Mouse (Mus musculus): Measurements from ENCODE around the gene Trim11.
A peak's percentile ranks its signal among the peaks of the same experiment; 100 is the strongest.
"Not testable (repeated sequence)": the region's sequence is repeated elsewhere in the genome, so short reads cannot be mapped to it uniquely, and the experiment has no call there.

Gene Trim11

DNA sequence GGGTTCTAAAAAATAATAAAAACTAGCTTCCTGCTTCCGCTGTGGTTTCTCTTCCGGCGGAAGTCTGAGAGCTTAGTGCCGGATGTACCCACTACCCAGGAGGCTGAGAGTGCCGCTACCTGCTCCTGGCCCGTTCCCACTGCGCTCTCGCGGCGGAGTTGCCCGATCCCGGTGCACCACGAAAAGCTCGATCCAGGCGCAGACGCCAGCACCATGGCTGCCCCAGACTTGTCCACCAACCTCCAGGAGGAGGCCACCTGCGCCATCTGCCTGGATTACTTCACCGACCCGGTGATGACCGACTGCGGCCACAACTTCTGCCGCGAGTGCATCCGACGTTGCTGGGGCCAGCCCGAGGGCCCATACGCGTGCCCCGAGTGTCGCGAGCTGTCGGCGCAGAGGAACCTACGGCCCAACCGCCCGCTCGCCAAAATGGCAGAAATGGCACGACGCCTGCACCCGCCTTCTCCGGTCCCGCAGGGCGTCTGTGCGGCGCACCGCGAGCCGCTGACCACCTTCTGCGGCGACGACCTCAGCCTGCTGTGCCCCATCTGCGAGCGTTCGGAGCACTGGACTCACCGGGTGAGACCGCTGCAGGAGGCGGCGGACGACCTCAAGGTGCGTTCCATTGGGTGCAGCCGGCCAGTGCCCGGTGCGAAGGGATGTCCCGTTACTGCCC lies at the start of gene Trim11:
TSS of gene Trim11 (plus strand) at position 67 of the 679 bp plus-strand sequence.
- peak; percentile 68 for DNase-seq (ENCODE audit: low spot score)

GRCm38 (mm10) chr11:58929055-58929454 lies 48.8 kb upstream of the Trim11 start:
- DNase-seq (ENCODE audit: low spot score), result no peak

GRCm38 (mm10) chr11:58929641-58930040 lies 48.3 kb upstream of the Trim11 start:
- DNase-seq (ENCODE audit: low spot score), result no peak

DNA sequence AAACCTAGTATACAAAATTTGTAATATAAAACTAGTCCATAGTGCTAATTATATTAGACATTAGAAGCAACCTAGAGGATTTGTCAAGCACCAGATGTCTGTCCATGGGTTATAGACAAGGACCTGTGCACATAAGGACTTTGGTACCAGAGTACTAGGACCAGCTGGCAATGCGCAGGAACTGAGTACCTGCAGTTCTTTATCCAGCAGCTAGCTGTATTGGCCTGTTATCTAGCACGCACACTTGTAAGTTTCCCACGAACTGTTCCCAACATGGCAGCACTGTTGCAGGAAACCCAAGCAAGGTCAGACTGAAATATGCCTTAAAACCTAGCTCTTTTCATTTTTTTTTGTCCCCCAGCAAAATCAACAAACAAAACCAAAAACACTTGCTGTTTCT lies 47.6 kb upstream of the Trim11 start:
- no peak for DNase-seq (ENCODE audit: low spot score)

- DNase-seq (ENCODE audit: low spot score), result no peak
Observed at GRCm38 (mm10) chr11:58931576-58931975, 46.3 kb upstream of the Trim11 start.

DNA sequence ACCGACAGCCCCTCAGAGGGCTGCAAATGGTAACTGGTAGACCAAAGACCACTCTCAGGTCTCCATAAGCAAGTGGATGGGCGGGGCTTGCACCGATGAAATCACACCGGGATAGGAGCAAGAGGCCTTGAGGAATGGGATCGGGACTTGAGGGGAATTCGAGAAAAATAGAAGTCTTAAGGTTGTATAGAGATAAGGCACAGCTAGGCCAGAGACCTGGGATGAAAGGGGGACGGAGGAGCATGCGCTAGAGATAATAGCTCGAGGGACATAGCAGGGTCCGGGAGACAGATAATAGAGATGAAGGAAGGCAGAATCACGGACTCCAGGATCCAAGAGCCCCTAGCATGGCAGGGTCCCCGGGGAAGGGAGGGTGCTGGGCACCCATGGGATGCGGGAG lies 40.0 kb upstream of the Trim11 start:
- DNase-seq (ENCODE audit: low spot score), result no peak

GRCm38 (mm10) chr11:58938322-58939087 lies 39.4 kb upstream of the Trim11 start, which contains the start of gene Rnf187:
Rnf187 (minus strand) TSS chr11:58938916.
- DNase-seq (ENCODE audit: low spot score), result peak; percentile 93

DNA sequence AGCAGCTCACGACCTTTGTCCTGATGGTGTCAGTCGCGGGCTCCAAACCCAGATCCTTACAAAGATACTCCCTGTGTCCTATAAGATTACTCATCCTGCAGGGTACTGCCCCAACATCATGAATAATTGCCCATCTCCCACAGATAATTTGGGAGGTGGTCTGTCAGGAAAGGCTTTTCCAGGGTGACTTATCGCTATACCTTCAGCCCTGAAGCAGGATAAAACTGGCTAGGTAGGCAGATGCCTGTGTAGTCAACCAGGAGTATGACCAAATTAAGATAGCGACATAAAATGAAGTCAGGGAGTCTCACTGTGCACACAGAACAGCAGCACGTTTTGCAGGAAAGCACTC lies 38.8 kb upstream of the Trim11 start:
- no peak for DNase-seq (ENCODE audit: low spot score)

DNA sequence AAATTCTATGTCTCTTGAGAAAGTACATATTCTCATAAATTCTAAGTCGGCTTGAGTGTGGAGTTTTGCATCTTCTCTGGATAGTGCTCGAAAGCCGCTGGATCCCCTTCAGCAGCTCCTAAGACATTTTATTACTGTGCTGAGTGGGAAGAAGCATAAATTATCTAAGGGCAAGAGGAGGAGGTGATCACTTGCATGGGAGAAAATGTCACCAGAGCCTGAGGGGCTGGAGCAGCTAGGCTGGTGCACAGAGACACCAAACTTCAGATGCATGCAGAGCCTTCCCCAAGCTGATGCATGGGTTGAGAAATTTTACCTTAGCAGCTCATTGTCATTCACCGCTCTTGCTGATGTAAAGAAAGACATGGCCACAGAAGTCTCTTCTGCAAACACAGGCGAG lies 33.8 kb upstream of the Trim11 start:
- no peak for DNase-seq (ENCODE audit: low spot score)

- DNase-seq (ENCODE audit: low spot score), result no peak
Observed at GRCm38 (mm10) chr11:58947306-58947705, 30.6 kb upstream of the Trim11 start.

GRCm38 (mm10) chr11:58947798-58948528 lies 29.9 kb upstream of the Trim11 start:
- no peak for DNase-seq (ENCODE audit: low spot score)

DNA sequence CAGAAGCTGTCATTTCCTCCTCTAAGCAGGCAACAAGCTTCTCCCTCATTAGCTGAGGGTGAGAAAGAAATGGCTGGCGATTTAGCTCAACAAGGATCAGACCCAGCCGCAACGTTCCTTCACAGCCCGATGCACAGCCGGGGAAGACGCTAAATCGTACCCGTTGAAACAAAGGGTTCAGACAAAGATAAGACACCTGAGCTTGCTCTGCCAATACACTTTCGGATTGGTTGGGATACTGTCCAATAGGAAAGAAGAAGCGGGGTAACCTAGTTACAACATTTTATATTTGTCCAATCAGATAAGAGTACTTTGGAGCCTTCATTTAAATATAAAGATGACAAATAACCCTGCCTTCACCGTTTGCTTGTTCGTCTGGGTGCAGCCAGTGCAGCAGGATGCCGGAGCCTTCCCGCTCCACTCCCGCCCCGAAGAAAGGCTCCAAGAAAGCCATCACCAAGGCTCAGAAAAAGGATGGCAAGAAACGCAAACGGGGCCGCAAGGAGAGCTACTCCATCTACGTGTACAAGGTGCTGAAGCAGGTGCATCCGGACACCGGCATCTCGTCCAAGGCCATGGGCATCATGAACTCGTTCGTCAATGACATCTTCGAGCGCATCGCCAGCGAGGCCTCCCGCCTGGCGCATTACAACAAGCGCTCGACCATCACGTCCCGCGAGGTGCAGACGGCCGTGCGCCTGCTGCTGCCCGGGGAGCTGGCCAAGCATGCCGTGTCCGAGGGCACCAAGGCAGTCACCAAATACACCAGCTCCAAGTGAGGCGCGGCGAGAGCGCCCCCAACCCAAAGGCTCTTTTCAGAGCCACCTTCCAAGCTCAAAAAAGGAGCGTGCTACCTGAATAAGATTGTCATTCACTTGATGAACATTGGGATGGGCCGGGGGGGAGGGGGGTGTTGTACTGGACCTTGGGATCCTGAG lies 29.1 kb upstream of the Trim11 start, which contains the start of gene Hist3h2ba:
TSS of gene Hist3h2ba (plus strand) at position 379 of the 938 bp plus-strand sequence.
- DNase-seq (ENCODE audit: low spot score), result no peak

DNA sequence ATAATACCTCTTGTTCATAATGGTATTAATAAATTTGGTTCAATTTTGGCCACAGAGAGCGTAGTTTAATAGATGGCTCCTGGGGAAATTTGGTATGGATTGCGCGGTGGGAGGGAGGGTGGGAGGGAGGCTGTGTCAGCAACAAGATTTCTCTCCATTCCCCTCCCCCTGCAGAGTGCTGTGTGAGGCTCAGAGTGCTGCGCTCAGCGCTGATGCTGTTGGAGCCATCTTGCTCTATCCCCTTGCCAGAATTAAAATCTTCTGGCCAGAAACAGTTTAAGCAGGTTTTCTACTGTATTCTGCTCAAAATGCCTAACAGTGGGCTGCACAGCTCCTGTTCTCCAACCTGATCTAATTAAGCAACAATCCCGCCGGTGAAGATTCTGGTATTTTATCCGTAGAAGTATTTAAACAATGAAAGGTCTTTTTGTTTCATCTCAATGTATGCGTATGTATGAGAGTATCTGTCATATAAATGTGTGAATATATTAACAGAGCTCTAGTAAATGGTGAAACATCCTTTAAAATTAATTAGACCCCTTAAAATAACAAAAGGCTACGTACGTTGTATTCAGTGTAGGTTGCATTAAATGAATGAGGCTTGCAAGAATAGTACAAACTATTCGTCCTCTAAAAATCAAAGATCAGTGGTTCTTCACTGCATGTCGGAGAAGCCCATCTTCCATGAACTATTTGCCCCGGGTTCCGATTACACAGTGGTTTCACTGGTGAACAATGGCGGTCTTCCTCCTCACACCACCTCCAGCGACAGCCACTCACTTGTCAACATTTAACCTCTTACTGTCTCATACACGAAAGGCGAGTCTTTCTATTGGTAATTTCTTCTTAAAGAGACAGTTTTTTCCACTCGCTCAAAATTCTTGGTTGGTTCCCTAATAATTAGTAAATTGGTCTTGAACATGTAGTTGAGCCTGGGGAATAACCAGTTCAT lies 28.1 kb upstream of the Trim11 start:
- no peak for DNase-seq (ENCODE audit: low spot score)

DNA sequence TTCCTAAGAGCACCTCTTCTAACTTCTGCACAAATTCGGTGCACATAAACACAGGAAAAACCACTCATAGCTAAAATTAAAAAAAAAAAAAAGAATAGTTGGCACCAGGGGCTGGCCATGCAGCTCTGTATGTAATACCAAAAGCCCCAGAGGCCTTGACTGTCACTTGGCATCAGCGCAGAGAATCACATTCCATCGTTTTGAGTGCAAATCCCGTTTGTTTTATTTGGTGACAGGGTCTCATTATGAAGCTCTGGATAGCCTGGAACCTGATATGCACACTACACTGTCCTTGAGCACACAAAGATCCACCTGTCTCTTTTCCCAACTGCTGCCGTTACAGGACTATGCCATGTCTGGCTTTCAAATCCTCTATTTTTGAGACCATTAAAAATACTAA lies 26.7 kb upstream of the Trim11 start:
- DNase-seq (ENCODE audit: low spot score), result no peak

GRCm38 (mm10) chr11:58953351-58954169 lies 24.3 kb upstream of the Trim11 start:
- DNase-seq (ENCODE audit: low spot score), result peak; percentile 53

- not testable (repeated sequence) for DNase-seq (ENCODE audit: low spot score)
Observed at GRCm38 (mm10) chr11:58954170-58954419, 23.8 kb upstream of the Trim11 start.

DNA sequence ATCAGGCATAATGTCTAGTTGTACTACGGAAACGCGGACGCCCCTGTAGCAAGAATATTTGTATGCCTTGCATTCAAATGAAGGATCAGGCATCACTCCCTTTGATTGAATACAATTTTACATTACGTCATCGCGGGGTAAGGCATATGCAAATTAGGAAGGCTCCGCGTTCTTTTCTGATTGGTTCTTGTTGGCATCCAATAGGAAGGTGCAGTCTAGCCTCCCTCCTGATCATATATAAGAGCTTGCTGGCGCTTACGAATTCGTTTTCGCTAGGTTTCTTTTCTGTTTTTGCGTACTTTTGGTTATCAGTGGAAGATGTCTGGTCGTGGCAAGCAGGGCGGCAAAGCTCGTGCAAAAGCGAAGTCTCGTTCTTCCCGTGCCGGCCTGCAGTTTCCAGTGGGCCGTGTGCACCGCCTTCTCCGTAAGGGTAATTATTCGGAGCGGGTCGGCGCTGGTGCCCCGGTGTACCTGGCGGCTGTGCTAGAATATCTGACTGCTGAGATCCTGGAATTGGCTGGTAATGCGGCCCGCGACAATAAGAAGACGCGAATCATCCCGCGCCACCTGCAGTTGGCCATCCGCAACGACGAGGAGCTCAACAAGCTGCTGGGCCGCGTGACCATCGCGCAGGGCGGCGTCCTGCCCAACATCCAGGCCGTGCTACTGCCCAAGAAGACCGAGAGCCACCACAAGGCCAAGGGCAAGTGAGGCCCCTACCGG lies 23.3 kb upstream of the Trim11 start, which contains the start of the genes Hist3h2a and Trim17:
TSS of gene Hist3h2a (plus strand) at position 266 of the 723 bp plus-strand sequence.
TSS of gene Trim17 (plus strand) at position 266 of the 723 bp plus-strand sequence.
- DNase-seq (ENCODE audit: low spot score), result peak; percentile 90

DNA sequence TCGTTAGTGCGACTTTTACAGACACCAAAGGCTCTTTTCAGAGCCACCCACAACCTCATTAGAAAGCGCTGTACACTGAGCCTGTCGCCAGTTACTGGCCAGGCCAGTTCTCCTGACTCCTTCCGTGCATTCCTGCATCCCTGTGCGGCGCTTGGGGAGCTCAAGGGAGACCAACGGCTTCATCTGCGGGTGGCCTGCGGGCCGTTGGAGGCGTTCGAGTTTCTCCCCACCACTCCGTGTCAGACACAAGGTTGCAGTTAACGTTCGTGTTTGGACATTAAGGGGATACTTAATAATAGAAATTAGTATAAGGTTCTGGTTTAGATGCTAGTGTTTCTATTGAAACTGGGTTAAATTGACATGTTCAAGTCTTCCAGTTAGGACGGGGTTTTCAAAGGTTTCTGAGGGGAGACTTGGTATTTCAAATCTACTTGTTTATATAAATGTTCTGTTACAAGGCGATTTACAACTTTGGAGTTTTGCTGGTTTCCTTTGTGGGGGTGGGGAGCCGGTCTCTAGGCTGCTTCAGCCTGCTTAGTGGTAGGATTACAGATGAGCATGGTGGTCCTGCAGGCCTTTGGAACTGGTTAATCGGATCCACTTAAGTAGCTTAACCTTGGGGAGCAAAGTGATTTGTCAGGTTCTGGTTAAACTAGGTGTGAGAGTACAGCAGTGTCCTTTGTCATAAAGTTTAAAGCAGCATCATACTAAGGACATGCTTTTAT lies 22.6 kb upstream of the Trim11 start:
- DNase-seq (ENCODE audit: low spot score), result no peak

Measured in testis, postnatal 10 days (tissue).